Mouse (Mus musculus): ENCODE measurements around the gene Hmga2. TPM values are rescaled to one million over a fixed set of nuclear protein-coding genes. Genes with fewer than 3 reads are reported as not detected.
"Not testable (repeated sequence)": the region's sequence is repeated elsewhere in the genome, so short reads cannot be mapped to it uniquely, and the experiment has no call there.

Gene Hmga2
- polyA plus RNA-seq, 1 experiment from 2014 or later: 59.2 TPM

GRCm38 (mm10) chr10:120369187-120369805 lies 107.0 kb downstream of the Hmga2 start:
- ATAC-seq (ENCODE audit: insufficient number of reproducible peaks, insufficient read depth, low FRiP score, low TSS enrichment, low read depth): no peak
- Histone ChIP-seq H3K4me3 (no peak overlapping the region), H3K27me3 (no peaks in the 10 kb centered on the region), H3K9me3 (no peaks in the 10 kb centered on the region), H3K36me3 (peaks cover 10% of the 10 kb centered on the region; the same call in 1 of the 2 replicates), H3K4me2 (no peak overlapping the region), H3K4me1 (peaks cover 49% of the 10 kb centered on the region), H3K9ac (no peak overlapping the region), H3K27ac (no peak overlapping the region)
- WGBS: 42% methylated on average over 21 of the region's 21 CpGs

DNA sequence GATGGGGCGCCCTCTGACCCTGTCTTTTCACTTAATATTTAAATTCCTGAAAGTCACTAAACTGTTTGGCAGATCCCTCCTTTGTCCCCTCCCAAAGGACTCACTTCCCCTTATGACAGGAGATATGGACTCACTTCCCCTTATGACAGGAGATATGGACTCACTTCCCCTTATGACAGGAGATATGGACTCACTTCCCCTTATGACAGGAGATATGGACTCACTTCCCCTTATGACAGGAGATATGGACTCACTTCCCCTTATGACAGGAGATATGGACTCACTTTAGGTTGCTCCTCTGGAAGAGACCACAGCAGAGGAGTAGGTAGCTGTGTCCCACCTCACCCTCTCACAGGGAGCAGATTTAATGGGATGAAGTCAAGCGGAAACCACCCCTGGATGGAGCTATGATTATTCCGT lies 110.1 kb downstream of the Hmga2 start:
- 79% methylated on average over 3 of the region's 3 CpGs for WGBS
- not testable (repeated sequence) for ATAC-seq (ENCODE audit: insufficient number of reproducible peaks, insufficient read depth, low FRiP score, low TSS enrichment, low read depth); H3K4me3 ChIP-seq; H3K36me3 ChIP-seq; H3K27me3 ChIP-seq; H3K9me3 ChIP-seq; H3K9ac ChIP-seq
- Histone ChIP-seq H3K4me1 (peaks cover 52% of the 10 kb centered on the region), H3K27ac (peak overlapping the region; percentile 80), H3K4me2 (peak overlapping the region; percentile 51)

GRCm38 (mm10) chr10:120365380-120366172 lies 110.7 kb downstream of the Hmga2 start:
- no peaks in the 10 kb centered on the region for H3K27me3 ChIP-seq
- 26% methylated on average over 24 of the region's 24 CpGs for WGBS
- no peak overlapping the region for H3K4me3 ChIP-seq
- ATAC-seq (ENCODE audit: insufficient number of reproducible peaks, insufficient read depth, low FRiP score, low TSS enrichment, low read depth): peak; percentile 71
- peak overlapping the region; percentile 80 for H3K27ac ChIP-seq
- H3K4me2 ChIP-seq: peak overlapping the region; percentile 51
- H3K9me3 ChIP-seq: no peaks in the 10 kb centered on the region
- peaks cover 50% of the 10 kb centered on the region for H3K4me1 ChIP-seq
- H3K9ac ChIP-seq: no peak overlapping the region
- peaks cover 14% of the 10 kb centered on the region for H3K36me3 ChIP-seq

- Histone ChIP-seq H3K36me3 (peaks cover 14% of the 10 kb centered on the region), H3K27me3 (no peaks in the 10 kb centered on the region), H3K9ac (no peak overlapping the region), H3K27ac (peak overlapping the region; percentile 57; the same call in 1 of the 2 replicates), H3K4me2 (no peak overlapping the region), H3K4me3 (no peak overlapping the region), H3K4me1 (peaks cover 40% of the 10 kb centered on the region), H3K9me3 (no peaks in the 10 kb centered on the region)
- no peak for ATAC-seq (ENCODE audit: insufficient number of reproducible peaks, insufficient read depth, low FRiP score, low TSS enrichment, low read depth)
- WGBS: 61% methylated on average over 20 of the region's 20 CpGs
These were observed 112.2 kb downstream of the Hmga2 start for GRCm38 (mm10) chr10:120363983-120364582.

DNA sequence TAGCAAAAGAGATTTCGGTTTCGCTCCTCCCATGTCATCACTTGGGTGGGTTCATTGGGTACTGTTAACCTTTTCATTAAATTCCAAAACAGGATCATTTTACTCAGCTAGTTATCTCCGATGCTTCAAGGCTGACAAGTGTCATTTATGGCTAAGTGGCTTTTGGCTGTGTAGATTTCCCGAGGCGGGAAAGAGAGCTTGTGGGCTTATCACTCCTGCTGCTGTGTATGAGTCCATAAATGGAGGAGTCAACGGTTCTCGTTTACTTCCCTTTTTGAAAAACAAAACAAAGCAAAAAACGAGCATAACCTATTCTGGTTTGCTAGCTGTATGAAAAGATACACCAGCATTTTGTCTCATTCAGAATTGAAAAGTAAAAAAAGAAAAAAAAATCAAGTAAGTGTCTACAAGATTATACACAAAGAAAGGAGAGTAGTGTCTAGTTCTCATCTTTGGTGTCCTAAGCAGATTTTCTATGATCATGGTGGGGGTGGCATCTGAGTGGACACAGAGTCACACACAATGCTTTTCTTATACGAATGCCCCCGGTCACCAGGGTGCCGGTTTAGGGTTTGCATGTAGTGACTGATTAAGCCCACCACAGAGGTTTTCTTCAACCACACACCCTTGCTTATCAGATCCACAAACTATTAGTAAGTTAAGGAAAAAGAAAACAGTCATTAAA lies 112.8 kb downstream of the Hmga2 start:
- peaks cover 14% of the 10 kb centered on the region for H3K36me3 ChIP-seq
- not testable (repeated sequence) for H3K9ac ChIP-seq; H3K4me2 ChIP-seq; ATAC-seq (ENCODE audit: insufficient number of reproducible peaks, insufficient read depth, low FRiP score, low TSS enrichment, low read depth); H3K27ac ChIP-seq; H3K9me3 ChIP-seq; H3K27me3 ChIP-seq; H3K4me3 ChIP-seq
- H3K4me1 ChIP-seq: peaks cover 38% of the 10 kb centered on the region
- WGBS: 84% methylated on average over 11 of the region's 11 CpGs

GRCm38 (mm10) chr10:120354523-120355030 lies 121.7 kb downstream of the Hmga2 start:
- H3K27ac ChIP-seq: no peak overlapping the region
- 68% methylated on average over 13 of the region's 13 CpGs for WGBS
- no peaks in the 10 kb centered on the region for H3K9me3 ChIP-seq
- no peaks in the 10 kb centered on the region for H3K36me3 ChIP-seq
- no peak overlapping the region for H3K9ac ChIP-seq
- no peaks in the 10 kb centered on the region for H3K4me1 ChIP-seq
- ATAC-seq (ENCODE audit: insufficient number of reproducible peaks, insufficient read depth, low FRiP score, low TSS enrichment, low read depth): no peak
- H3K4me3 ChIP-seq: no peak overlapping the region
- H3K4me2 ChIP-seq: no peak overlapping the region
- no peaks in the 10 kb centered on the region for H3K27me3 ChIP-seq

DNA sequence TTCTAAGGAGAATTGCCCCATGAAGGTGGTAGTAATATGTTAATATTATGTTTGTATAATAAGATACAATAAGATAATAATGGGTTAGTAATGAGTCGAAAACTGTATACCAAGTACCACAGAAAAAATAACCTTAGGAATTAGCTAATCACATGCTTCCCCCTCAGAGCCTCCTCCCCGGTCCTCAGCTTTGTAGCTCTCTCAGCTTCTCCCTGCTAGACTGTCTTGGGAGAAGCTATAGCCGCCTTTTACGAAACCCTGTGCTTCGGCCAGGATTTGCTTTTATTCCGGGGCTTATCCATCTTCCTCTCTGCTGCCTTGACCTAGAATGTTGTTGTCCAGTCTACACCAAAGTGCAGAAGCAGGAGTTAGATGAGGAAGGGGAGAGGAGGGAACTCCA lies 130.9 kb downstream of the Hmga2 start:
- Histone ChIP-seq H3K27me3 (no peaks in the 10 kb centered on the region), H3K36me3 (no peaks in the 10 kb centered on the region), H3K4me1 (no peaks in the 10 kb centered on the region), H3K27ac (no peak overlapping the region), H3K4me2 (no peak overlapping the region), H3K4me3 (no peak overlapping the region), H3K9ac (no peak overlapping the region), H3K9me3 (no peaks in the 10 kb centered on the region)
- WGBS: 91% methylated on average over 6 of the region's 6 CpGs
- ATAC-seq (ENCODE audit: insufficient number of reproducible peaks, insufficient read depth, low FRiP score, low TSS enrichment, low read depth): no peak

DNA sequence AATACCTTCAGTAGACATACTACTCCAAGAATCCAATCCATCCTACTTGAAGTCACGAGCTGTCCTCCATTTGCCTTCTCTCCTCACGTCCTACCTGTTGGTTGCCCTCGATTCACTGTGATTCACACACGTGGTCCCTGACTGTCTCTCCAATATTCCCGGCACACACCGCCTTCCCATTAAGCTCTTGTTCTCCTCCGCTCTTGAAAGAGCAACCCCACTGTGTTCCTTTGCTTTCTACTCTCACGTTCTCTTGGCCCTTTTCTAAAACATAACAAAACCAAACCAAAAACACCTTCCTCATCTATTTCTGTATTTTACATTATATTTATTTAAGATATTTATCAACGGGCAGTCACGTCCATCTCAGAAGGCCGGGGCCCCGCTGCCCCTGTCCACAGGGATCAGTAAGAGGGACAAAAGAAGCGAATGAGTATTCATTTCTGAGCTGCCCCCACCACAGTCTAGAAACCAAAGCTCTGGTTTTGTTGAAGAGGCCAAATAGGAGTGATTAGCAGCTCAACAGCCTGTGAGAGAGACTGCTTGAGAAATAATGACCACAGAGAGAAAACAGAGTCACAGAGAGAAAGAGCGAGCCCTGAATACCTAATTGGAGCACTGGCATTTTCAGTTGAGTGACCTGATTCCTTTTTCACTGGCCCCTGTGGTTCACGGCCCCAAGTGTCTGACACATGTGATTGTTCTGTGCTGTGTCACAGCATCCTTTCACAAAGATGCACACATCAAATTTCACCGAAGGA lies 131.5 kb downstream of the Hmga2 start:
- ATAC-seq (ENCODE audit: insufficient number of reproducible peaks, insufficient read depth, low FRiP score, low TSS enrichment, low read depth): no peak
- Histone ChIP-seq H3K27me3 (no peaks in the 10 kb centered on the region), H3K4me1 (no peaks in the 10 kb centered on the region), H3K36me3 (no peaks in the 10 kb centered on the region), H3K9ac (no peak overlapping the region), H3K27ac (no peak overlapping the region), H3K4me2 (no peak overlapping the region), H3K9me3 (no peaks in the 10 kb centered on the region), H3K4me3 (no peak overlapping the region)
- 85% methylated on average over 16 of the region's 16 CpGs for WGBS

DNA sequence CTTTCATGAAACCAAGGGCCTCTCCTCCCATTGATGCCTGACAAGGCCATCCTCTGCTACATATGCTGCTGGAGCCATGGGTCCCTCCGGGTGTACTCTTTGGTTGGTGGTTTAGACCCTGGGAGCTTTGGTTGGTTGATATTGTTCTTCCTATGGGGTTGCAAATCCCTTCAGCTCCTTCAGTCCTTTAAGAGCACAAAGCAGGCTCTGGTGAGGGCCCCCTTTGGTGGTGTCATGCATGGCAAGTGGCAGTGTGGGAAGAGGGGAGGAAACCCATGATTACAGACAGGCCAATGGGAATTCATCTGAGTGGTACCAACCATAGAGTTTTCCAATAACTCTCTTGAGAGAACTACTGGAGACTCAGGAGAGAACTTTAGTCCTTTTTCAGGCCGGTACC lies 136.4 kb downstream of the Hmga2 start:
- not testable (repeated sequence) for H3K36me3 ChIP-seq; H3K4me2 ChIP-seq; H3K27me3 ChIP-seq; H3K9ac ChIP-seq; H3K27ac ChIP-seq; H3K4me1 ChIP-seq; ATAC-seq (ENCODE audit: insufficient number of reproducible peaks, insufficient read depth, low FRiP score, low TSS enrichment, low read depth); H3K9me3 ChIP-seq; H3K4me3 ChIP-seq
- WGBS: 62% methylated on average over 2 of the region's 2 CpGs

DNA sequence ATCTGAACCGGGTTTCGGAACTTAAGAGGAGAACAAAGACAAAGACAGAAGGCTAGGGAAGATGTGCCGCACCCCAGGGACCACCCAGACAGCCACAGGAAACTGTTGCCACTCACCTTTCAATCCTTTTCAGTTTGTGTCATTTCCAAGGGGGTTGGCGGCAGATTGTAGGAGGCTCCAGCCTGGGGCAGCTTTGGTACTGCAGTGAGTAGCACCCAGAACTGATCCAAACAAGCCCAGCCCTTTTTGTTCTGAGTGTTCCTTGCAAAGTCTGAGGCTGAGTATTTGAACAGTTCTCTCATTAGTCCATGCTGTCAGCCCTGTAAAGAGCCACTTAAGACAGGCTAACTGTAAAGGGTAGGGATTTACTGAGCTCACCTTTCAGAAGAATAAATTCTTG lies 136.9 kb downstream of the Hmga2 start:
- H3K9ac ChIP-seq: no peak overlapping the region
- no peaks in the 10 kb centered on the region for H3K36me3 ChIP-seq
- no peak for ATAC-seq (ENCODE audit: insufficient number of reproducible peaks, insufficient read depth, low FRiP score, low TSS enrichment, low read depth)
- peaks cover 8% of the 10 kb centered on the region; the same call in 1 of the 2 replicates for H3K4me1 ChIP-seq
- H3K9me3 ChIP-seq: no peaks in the 10 kb centered on the region; the same call in 1 of the 2 replicates
- H3K27me3 ChIP-seq: no peaks in the 10 kb centered on the region
- H3K4me3 ChIP-seq: no peak overlapping the region
- WGBS: 34% methylated on average over 4 of the region's 4 CpGs
- no peak overlapping the region for H3K27ac ChIP-seq
- H3K4me2 ChIP-seq: no peak overlapping the region

DNA sequence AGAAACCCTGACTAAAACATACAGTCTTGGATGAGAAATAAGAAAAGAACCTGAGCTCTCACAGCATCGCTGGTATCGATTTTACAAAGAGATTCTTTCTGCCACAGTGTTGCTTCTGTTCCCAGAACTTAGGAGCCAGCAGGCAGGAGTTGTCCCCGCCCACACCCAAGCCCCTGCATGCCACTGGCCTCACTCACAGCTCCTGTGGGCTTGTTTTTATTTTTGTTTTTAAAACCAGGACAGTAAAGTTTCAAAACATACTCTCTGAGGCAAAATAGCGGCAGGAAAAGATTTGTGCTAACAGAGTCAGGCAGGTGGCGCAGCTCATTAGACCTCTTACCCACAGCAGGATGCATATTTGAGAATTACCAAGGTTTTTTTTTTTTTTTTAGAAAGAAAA lies 137.4 kb downstream of the Hmga2 start:
- Histone ChIP-seq H3K4me1 (peaks cover 8% of the 10 kb centered on the region; the same call in 1 of the 2 replicates), H3K4me2 (no peak overlapping the region), H3K27ac (peak overlapping the region; percentile 22; the same call in 1 of the 2 replicates), H3K36me3 (no peaks in the 10 kb centered on the region), H3K9ac (no peak overlapping the region), H3K4me3 (no peak overlapping the region), H3K9me3 (no peaks in the 10 kb centered on the region; the same call in 1 of the 2 replicates), H3K27me3 (no peaks in the 10 kb centered on the region)
- WGBS: 37% methylated on average over 5 of the region's 5 CpGs
- no peak for ATAC-seq (ENCODE audit: insufficient number of reproducible peaks, insufficient read depth, low FRiP score, low TSS enrichment, low read depth)

Measured in embryonic facial prominence, embryonic 13.5 days (tissue).